Mouse (Mus musculus) lung, embryonic 14.5 days (tissue): Measurements from ENCODE around the gene Tgfb1i1. TPM values are rescaled to one million over a fixed set of nuclear protein-coding genes. Genes with fewer than 3 reads are reported as not detected.

Experiments
- ATAC-seq: fragments of 200-750 bp; cut with Nextera tagmentation; 2 replicates; pipeline ENCODE4 v1.8.0; 2017; ENCODE audit warnings: mild to moderate bottlenecking, moderate TSS enrichment, moderate library complexity; ENCODE audit not compliant: insufficient read depth
- DNase-seq: peaks from one replicate; pipeline ENCODE4 v3.0.0-alpha.2; 2015
- H3K27ac ChIP-seq: fragments of 300-500 bp; sonication (generic); 2 replicates; pipeline ENCODE4 v1.5.1; 2014; ENCODE audit warnings: low read depth, mild to moderate bottlenecking, moderate library complexity
- H3K27me3 ChIP-seq: fragments of 300-500 bp; sonication (generic); 2 replicates; pipeline ENCODE4 v1.6.1; 2014; ENCODE audit warnings: low read length, control low read depth; ENCODE audit not compliant: insufficient read depth
- H3K36me3 ChIP-seq: fragments of 300-500 bp; sonication (generic); 2 replicates; pipeline ENCODE4 v1.6.1; 2014; ENCODE audit warnings: control low read depth; ENCODE audit not compliant: insufficient read depth
- H3K4me1 ChIP-seq: fragments of 300-500 bp; sonication (generic); 2 replicates; pipeline ENCODE4 v1.6.1; 2014; ENCODE audit warnings: antibody characterized with exemption, control low read depth; ENCODE audit not compliant: insufficient read depth
- H3K4me2 ChIP-seq: fragments of 300-500 bp; sonication (generic); 2 replicates; pipeline ENCODE4 v1.6.1; 2014; ENCODE audit warnings: mild to moderate bottlenecking
- H3K4me3 ChIP-seq: fragments of 300-500 bp; sonication (generic); 2 replicates; pipeline ENCODE4 v1.5.1; 2014; ENCODE audit warnings: low read depth, low read length
- H3K9ac ChIP-seq: fragments of 300-500 bp; sonication (generic); 2 replicates; pipeline ENCODE4 v1.6.1; 2014
- H3K9me3 ChIP-seq: fragments of 300-500 bp; sonication (generic); 2 replicates; pipeline ENCODE4 v1.6.1; 2016; ENCODE audit warnings: low read depth, low read length, control low read depth
- CTCF ChIP-seq: IDR thresholded peaks from 2 replicates; pipeline ENCODE4 v1.5.1; 2016; ENCODE audit warnings: antibody characterized with exemption, low read depth
- WGBS: fragments of 180-500 bp; shearing (Covaris S2); extraction: QIAGEN DNeasy Blood & Tissue Kit; methylation state at CpG from one replicate; pipeline ENCODE4 v1.1.7; 2014; 5-methylcytosine and 5-hydroxymethylcytosine counted together
- polyA plus RNA-seq: library from polyadenylated mRNA; unstranded; fragments of >200 nt; fragmentation: Nextera tagmentation; extraction: Ambion mirVana; gene quantifications from 2 replicates; pipeline ENCODE4 v1.2.1, GENCODE M21; 2014

The Tgfb1i1 gene
- polyA plus RNA-seq, 1 experiment from 2014 or later = 141 TPM

GRCm38 (mm10) chr7:128252609-128253008 lies 6.0 kb downstream of the Tgfb1i1 start:
- Histone ChIP-seq H3K27ac (no peak overlapping the region), H3K9me3 (no peaks in the 10 kb centered on the region), H3K4me1 (peaks cover 9% of the 10 kb centered on the region), H3K4me2 (peak overlapping the region; percentile 52), H3K36me3 (peaks cover 55% of the 10 kb centered on the region), H3K27me3 (no peaks in the 10 kb centered on the region), H3K9ac (peak overlapping the region; percentile 32), H3K4me3 (peak overlapping the region; percentile 17)
- WGBS = 11% methylated on average over 24 of the region's 24 CpGs
- DNase-seq = peak; percentile 63
- TF ChIP-seq CTCF = no peak
- 0 out of 2 replicates have a peak, but pooled peaks have one; percentile 19 for ATAC-seq

DNA sequence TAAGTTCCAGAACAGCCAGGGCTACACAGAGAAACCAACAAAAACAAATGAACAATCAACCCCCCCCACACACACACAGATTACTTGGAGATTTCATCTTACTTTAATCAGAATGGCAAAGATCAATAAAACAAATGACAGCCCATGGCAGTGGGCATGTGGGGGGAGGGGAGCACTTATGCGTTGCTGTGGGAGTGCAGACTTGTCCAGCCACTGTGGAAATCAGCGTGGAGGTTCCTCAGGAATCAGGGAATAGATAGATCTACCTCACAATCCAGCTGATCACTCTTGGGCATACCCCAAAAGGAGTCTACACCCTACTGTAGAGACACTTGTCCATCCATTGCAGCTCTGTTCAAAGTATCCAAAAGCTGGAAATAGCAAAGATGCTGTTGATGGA lies 8.4 kb downstream of the Tgfb1i1 start:
- Histone ChIP-seq H3K4me3 (no peak overlapping the region), H3K27ac (no peak overlapping the region), H3K9ac (no peak overlapping the region), H3K9me3 (no peaks in the 10 kb centered on the region), H3K27me3 (no peaks in the 10 kb centered on the region), H3K4me1 (peaks cover 9% of the 10 kb centered on the region), H3K4me2 (no peak overlapping the region), H3K36me3 (peaks cover 44% of the 10 kb centered on the region)
- DNase-seq (no peak), ATAC-seq (no peak)
- no peak for TF ChIP-seq CTCF
- 48% methylated on average over 2 of the region's 2 CpGs for WGBS

DNA sequence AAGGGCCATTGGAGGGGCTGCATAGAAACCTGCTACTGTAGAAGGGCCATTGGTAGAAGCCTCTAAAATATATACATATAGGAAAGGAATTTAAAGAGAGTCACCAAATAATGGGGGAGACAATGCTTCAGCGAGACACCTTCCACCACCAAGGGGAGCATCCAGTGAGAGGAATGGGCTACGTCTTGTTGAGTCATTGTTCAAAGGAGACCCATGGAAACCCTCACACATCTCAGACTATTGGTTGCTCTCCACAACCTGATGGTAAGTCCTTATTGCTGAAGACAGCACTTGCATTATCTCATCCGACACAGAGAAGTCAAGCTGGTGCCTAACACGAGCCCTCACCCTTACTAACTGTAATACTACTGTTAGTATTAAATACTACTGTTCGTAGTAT lies 9.1 kb downstream of the Tgfb1i1 start:
- no peak overlapping the region for H3K9ac ChIP-seq
- H3K27me3 ChIP-seq = no peaks in the 10 kb centered on the region
- H3K27ac ChIP-seq = no peak overlapping the region
- no peak overlapping the region for H3K4me2 ChIP-seq
- H3K9me3 ChIP-seq = no peaks in the 10 kb centered on the region
- H3K4me1 ChIP-seq = peaks cover 6% of the 10 kb centered on the region; the same call in 1 of the 2 replicates
- DNase-seq (no peak), ATAC-seq (no peak)
- WGBS = 86% methylated on average over 5 of the region's 5 CpGs
- H3K36me3 ChIP-seq = peaks cover 36% of the 10 kb centered on the region
- no peak for TF ChIP-seq CTCF
- no peak overlapping the region for H3K4me3 ChIP-seq

DNA sequence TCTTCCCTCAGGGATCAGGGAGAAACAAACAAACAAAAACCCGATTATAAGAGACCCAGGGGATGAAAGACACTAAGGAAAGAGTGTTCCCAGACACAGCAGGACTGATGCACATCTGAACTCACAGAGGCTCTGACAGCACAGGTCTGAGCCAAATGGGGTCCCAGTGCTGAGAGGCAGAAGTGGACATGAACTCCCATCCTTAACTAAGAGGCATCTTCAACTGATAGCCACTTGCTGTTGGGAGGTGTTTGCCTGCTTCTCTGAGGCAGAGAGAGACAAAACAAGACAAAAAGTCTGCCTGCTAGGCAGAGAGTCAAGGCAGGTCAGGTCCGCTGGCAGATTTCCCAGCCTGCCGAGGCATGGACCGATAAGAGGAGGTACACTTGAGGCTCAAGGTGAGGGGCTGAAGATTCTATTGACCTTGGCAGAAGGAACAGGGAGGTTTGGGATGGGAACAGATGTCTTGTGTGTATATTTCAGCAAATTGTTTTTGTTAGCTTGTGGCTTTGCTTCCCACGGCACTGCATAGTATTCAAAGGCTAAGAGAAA lies 10.2 kb downstream of the Tgfb1i1 start:
- peaks cover 26% of the 10 kb centered on the region for H3K36me3 ChIP-seq
- H3K4me1 ChIP-seq = peaks cover 6% of the 10 kb centered on the region; the same call in 1 of the 2 replicates
- no peak overlapping the region for H3K9ac ChIP-seq
- no peak for TF ChIP-seq CTCF
- no peak overlapping the region for H3K27ac ChIP-seq
- no peaks in the 10 kb centered on the region for H3K27me3 ChIP-seq
- 0 out of 2 replicates have a peak, but pooled peaks have one; percentile 33 for ATAC-seq
- peak; percentile 45 for DNase-seq
- no peak overlapping the region for H3K4me3 ChIP-seq
- no peaks in the 10 kb centered on the region for H3K9me3 ChIP-seq
- 20% methylated on average over 5 of the region's 5 CpGs for WGBS
- H3K4me2 ChIP-seq = no peak overlapping the region

DNA sequence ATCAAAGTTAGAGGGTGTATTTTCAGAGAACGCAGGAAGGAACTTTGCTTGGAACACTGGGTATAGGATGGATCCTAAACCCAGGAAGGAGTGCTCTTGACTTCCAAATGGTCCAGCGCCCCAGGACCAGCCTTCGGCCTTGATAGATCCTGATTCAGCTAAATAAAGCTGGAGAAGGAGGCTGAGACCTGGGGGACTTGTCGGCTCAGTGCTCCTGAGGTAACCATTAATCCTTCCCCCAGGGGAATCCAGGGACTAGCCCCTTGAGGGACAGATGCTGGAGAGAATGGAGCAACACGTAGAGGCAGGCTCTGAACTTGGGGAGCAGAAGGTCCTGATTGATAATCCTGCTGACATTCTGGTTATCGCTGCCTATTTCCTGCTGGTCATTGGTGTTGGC lies 18.8 kb downstream of the Tgfb1i1 start, which contains the start of gene Slc5a2:
Gene Slc5a2 (plus strand): TSS at position 247 of the 400 bp plus-strand sequence.
- H3K9ac ChIP-seq = no peak within 1 kb of the TSS
- DNase-seq (no peak), ATAC-seq (no peak)
- 80% methylated on average over 6 of the region's 6 CpGs for WGBS
- H3K27ac ChIP-seq = no peak within 1 kb of the TSS
- H3K4me2 ChIP-seq = no peak within 1 kb of the TSS
- H3K36me3 ChIP-seq = 0 out of 2 replicates have a peak, but pooled peaks cover 3% of the 10 kb centered on the region
- H3K4me1 ChIP-seq = no peaks in the 10 kb centered on the region
- no peaks in the 10 kb centered on the region for H3K27me3 ChIP-seq
- H3K4me3 ChIP-seq = no peak within 1 kb of the TSS
- H3K9me3 ChIP-seq = no peaks in the 10 kb centered on the region
- TF ChIP-seq CTCF = no peak

DNA sequence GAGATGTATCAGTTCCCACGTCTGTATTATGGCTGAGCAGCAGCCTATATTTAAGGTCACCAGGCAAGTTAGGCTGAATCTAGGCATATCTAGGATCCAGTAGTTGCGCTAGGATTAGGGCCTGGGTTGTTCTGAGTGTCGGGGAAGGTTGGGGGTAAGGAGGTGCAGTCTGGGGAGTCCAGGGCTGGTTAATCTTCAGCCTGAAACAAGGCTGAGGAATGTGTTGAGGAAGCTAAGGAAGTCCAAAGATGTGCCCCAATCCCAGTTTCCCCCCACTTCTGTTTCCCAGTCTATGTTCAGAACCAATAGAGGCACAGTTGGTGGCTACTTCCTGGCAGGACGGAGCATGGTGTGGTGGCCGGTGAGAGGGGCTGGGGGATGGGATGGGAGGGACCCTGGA lies 19.4 kb downstream of the Tgfb1i1 start:
- Histone ChIP-seq H3K36me3 (peaks cover 9% of the 10 kb centered on the region; the same call in 1 of the 2 replicates), H3K27me3 (no peaks in the 10 kb centered on the region), H3K4me1 (no peaks in the 10 kb centered on the region), H3K4me2 (no peak overlapping the region), H3K4me3 (no peak overlapping the region), H3K27ac (no peak overlapping the region), H3K9me3 (no peaks in the 10 kb centered on the region), H3K9ac (no peak overlapping the region)
- ATAC-seq (no peak), DNase-seq (no peak)
- TF ChIP-seq CTCF = no peak
- WGBS = 74% methylated on average over 5 of the region's 5 CpGs

- no peak for TF ChIP-seq CTCF
- 57% methylated on average over 13 of the region's 13 CpGs for WGBS
- Histone ChIP-seq H3K9me3 (no peaks in the 10 kb centered on the region), H3K9ac (no peak overlapping the region), H3K4me3 (no peak overlapping the region), H3K4me1 (no peaks in the 10 kb centered on the region), H3K27me3 (no peaks in the 10 kb centered on the region), H3K27ac (no peak overlapping the region), H3K36me3 (peaks cover 22% of the 10 kb centered on the region), H3K4me2 (no peak overlapping the region)
- ATAC-seq (no peak), DNase-seq (no peak)
Measured at GRCm38 (mm10) chr7:128267391-128267790, 20.8 kb downstream of the Tgfb1i1 start.
